ENCODE assay signal across 28 mouse cellular contexts in genomic region chr13:52318276-52318675, GRCm38 (mm10).
"Had no signal": no experiment of that assay in that cellular context is flagged by ENCODE, and none has a peak within 500 bp of the region (broad histone marks: within the 10 kb centered on the region; RNA-seq: fewer than 3 reads in every experiment).

No protein-coding gene starts in this region.

- H3K4me2 ChIP-seq: embryonic facial prominence, embryonic 12.5 days; embryonic facial prominence, embryonic 13.5 days; embryonic facial prominence, embryonic 15.5 days; forebrain, embryonic 12.5 days; forebrain, embryonic 13.5 days; forebrain, embryonic 15.5 days had no signal

- H3K36me3 ChIP-seq: embryonic facial prominence, embryonic 10.5 days; embryonic facial prominence, embryonic 12.5 days; embryonic facial prominence, embryonic 13.5 days; embryonic facial prominence, embryonic 15.5 days; forebrain, embryonic 10.5 days; forebrain, embryonic 12.5 days; forebrain, embryonic 15.5 days had no signal

- H3K27ac ChIP-seq: embryonic facial prominence, embryonic 10.5 days; embryonic facial prominence, embryonic 12.5 days; embryonic facial prominence, embryonic 13.5 days; embryonic facial prominence, embryonic 15.5 days; forebrain, embryonic 10.5 days; forebrain, embryonic 12.5 days; forebrain, embryonic 13.5 days; forebrain, embryonic 15.5 days; gastrocnemius, adult 2 months; heart, adult 2 months had no signal

- H3K27me3 ChIP-seq: embryonic facial prominence, embryonic 12.5 days; embryonic facial prominence, embryonic 13.5 days; embryonic facial prominence, embryonic 15.5 days; forebrain, embryonic 12.5 days; forebrain, embryonic 13.5 days; forebrain, embryonic 15.5 days had no signal

- H3K4me3 ChIP-seq: embryonic facial prominence, embryonic 10.5 days; embryonic facial prominence, embryonic 12.5 days; embryonic facial prominence, embryonic 13.5 days; embryonic facial prominence, embryonic 15.5 days; erythroblast, embryonic 14.5 days; forebrain, embryonic 10.5 days; forebrain, embryonic 12.5 days; forebrain, embryonic 13.5 days; forebrain, embryonic 15.5 days; gastrocnemius, adult 2 months; heart, adult 2 months had no signal

- ATAC-seq: forebrain, embryonic 13.5 days; forebrain, embryonic 14.5 days; forebrain, embryonic 15.5 days; forebrain, embryonic 16.5 days; forebrain, postnatal 0 days had no signal

- DNase-seq: cerebellum, adult 2 months; cerebellum, adult 8-10 months; cerebellum, adult 9-10 months; cerebellum, adult 9-11 months; cerebellum, postnatal 10 days; cerebellum, postnatal 14 days; cerebellum, postnatal 25 days; cerebellum, postnatal 36 days; embryo, embryonic 11 days; forebrain, postnatal 0 days; gastrocnemius, adult 2 months; gastrocnemius, postnatal 10 days; gastrocnemius, postnatal 14 days; gastrocnemius, postnatal 25 days; gastrocnemius, postnatal 36 days; heart, adult 18-20 months; heart, adult 2 months had no signal

- H3K9me3 ChIP-seq: embryonic facial prominence, embryonic 10.5 days; embryonic facial prominence, embryonic 12.5 days; embryonic facial prominence, embryonic 13.5 days; embryonic facial prominence, embryonic 15.5 days; forebrain, embryonic 10.5 days; forebrain, embryonic 12.5 days; forebrain, embryonic 13.5 days; forebrain, embryonic 15.5 days had no signal

- H3K9ac ChIP-seq: embryonic facial prominence, embryonic 12.5 days; embryonic facial prominence, embryonic 13.5 days; embryonic facial prominence, embryonic 15.5 days; forebrain, embryonic 12.5 days; forebrain, embryonic 13.5 days; forebrain, embryonic 15.5 days; forebrain, postnatal 0 days had no signal

- H3K4me1 ChIP-seq: embryonic facial prominence, embryonic 10.5 days; embryonic facial prominence, embryonic 12.5 days; embryonic facial prominence, embryonic 13.5 days; embryonic facial prominence, embryonic 15.5 days; forebrain, embryonic 10.5 days; forebrain, embryonic 12.5 days; forebrain, embryonic 13.5 days; forebrain, embryonic 15.5 days had no signal
